Mouse (Mus musculus) embryonic fibroblast, embryonic 13.5 days (primary cell): Measurements from ENCODE around the gene Ngly1.

ENCODE experiments used
- CTCF ChIP-seq: IDR thresholded peaks from 2 replicates; pipeline ENCODE4 v1.5.1; 2011; ENCODE audit warnings: mild to moderate bottlenecking, control low read depth, low read length, moderate library complexity, borderline replicate concordance; ENCODE audit not compliant: insufficient read depth
- POLR2A ChIP-seq: IDR thresholded peaks from 2 replicates; pipeline ENCODE4 v1.6.1; 2011; ENCODE audit warnings: low read depth, mild to moderate bottlenecking, control low read depth, low read length, moderate library complexity

GRCm38 (mm10) chr14:16359704-16360103, 110.6 kb downstream of the Ngly1 start:
- TF ChIP-seq CTCF (no peak), POLR2A (no peak)
